In the genomic region with DNA sequence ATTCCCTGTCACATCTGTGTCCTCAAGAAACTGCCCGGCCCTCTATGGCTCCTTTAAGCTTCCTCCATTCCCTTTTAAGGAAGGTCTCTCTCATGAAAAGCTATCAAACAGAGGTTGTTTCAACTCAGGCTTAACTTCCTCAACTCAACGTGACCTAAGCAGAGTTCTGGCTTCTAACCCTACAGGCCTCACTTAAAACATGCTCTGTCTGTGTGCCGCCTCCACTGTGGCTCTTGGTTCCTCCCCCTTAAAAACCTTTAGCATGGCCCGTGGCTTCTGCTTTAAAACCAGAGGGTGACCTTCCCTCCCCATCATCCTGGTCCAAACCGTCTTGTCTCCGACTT, we compare ENCODE assay signal across 1 mouse cellular context.
TF ChIP-seq lines count a peak whose summit lies in the region.

No protein-coding gene starts in this region.

TF ChIP-seq in MEL, 35 proteins besides CTCF, POLR2A, EP300 and RAD21 (continued from another document):
- TF ChIP-seq CHD1 (IDR thresholded peaks at IDR 0.05; ENCODE audit: low read depth, low read length) (no peak), MEF2A (IDR thresholded peaks at IDR 0.05; ENCODE audit: extremely low read depth, insufficient replicate concordance, low read depth, low read length, poor library complexity, severe bottlenecking) (no peak), HCFC1 (IDR thresholded peaks at IDR 0.05; ENCODE audit: low read depth, low read length) (no peak), POLR2AphosphoS5 (IDR thresholded peaks at IDR 0.05; ENCODE audit: borderline replicate concordance, low read depth, low read length) (no peak), GATA1 (IDR thresholded peaks at IDR 0.05; ENCODE audit: low read depth, low read length) (no peak), USF1 (IDR thresholded peaks at IDR 0.05; ENCODE audit: low read depth, low read length) (no peak)
